Mouse (Mus musculus) G1E (cell line): ENCODE data around the gene Siglece. TPM values are rescaled to one million over a fixed set of nuclear protein-coding genes. Genes with fewer than 3 reads are reported as not detected.

Experiments used
- ATAC-seq: 2 replicates; pipeline ENCODE4 v1.8.0; 2016; ENCODE audit warnings: mild to moderate bottlenecking; ENCODE audit not compliant: insufficient number of reproducible peaks, poor library complexity, low FRiP score, severe bottlenecking; ENCODE audit errors: extremely low read depth
- DNase-seq: peaks from one replicate; pipeline ENCODE4 v3.0.0; 2012; ENCODE audit warnings: low spot score
- H3K27me3 ChIP-seq: 2 replicates; pipeline ENCODE4 v1.6.1; 2012; ENCODE audit warnings: mild to moderate bottlenecking, low read length, inconsistent platforms; ENCODE audit not compliant: insufficient read depth
- H3K36me3 ChIP-seq: replicated peaks from 2 replicates; pipeline ENCODE3; 2012; ENCODE audit warnings: mild to moderate bottlenecking, inconsistent platforms
- H3K4me1 ChIP-seq: 2 replicates; pipeline ENCODE4 v1.6.1; 2012; ENCODE audit warnings: low read depth, low read length, inconsistent platforms, mixed read lengths; ENCODE audit not compliant: insufficient read depth
- H3K4me3 ChIP-seq: 2 replicates; pipeline ENCODE4 v1.5.1; 2012; ENCODE audit warnings: low read depth, mild to moderate bottlenecking, inconsistent platforms, low read length, moderate library complexity, mixed read lengths
- H3K9me3 ChIP-seq: replicated peaks from 2 replicates; pipeline ENCODE4 v1.6.1; 2012; ENCODE audit warnings: inconsistent platforms
- CTCF ChIP-seq: IDR thresholded peaks from 2 replicates; pipeline ENCODE4 v1.5.1; 2012; ENCODE audit warnings: low read depth, low read length, inconsistent platforms, mixed read lengths
- GATA1 ChIP-seq: IDR thresholded peaks from 2 replicates; pipeline ENCODE4 v1.6.1; 2012; ENCODE audit warnings: borderline replicate concordance, low read length, inconsistent platforms, mixed read lengths
- GATA2 ChIP-seq: IDR thresholded peaks from 2 replicates; pipeline ENCODE4 v1.6.1; 2012; ENCODE audit warnings: low read depth, low read length, inconsistent platforms, borderline replicate concordance
- POLR2AphosphoS5 ChIP-seq: IDR thresholded peaks from 2 replicates; pipeline ENCODE4 v1.6.1; 2012; ENCODE audit warnings: low read depth, low read length, inconsistent platforms; ENCODE audit not compliant: insufficient replicate concordance
- TAL1 ChIP-seq: conservative IDR thresholded peaks from 2 replicates; pipeline ENCODE4 v1.6.1; 2012; ENCODE audit warnings: low read depth, low read length, inconsistent platforms, mixed read lengths
- polyA plus RNA-seq: library from polyadenylated mRNA; stranded (reverse); fragments of >175 nt; gene quantifications from 2 replicates; pipeline ENCODE4 v1.2.3, GENCODE M21; 2012
- total RNA-seq, 2 experiments: library from RNA; stranded (forward) in 1 of 2; stranded (reverse) in 1 of 2; fragments of 200-1000 nt in 1 of 2; fragments of >200 nt in 1 of 2; fragmentation: Nextera tagmentation in 1 of 2; gene quantifications; 2 replicates each; pipeline ENCODE4 v1.2.3; 2014 to 2017

The Siglece gene
- total and polyA plus RNA-seq, 3 experiments = 0.05 TPM; not detected in 2

GRCm38 (mm10) chr7:43656232-43656631 lies 3.7 kb downstream of the Siglece start:
- ATAC-seq (no peak), DNase-seq (no peak)
- peaks cover 20% of the 10 kb centered on the region for H3K27me3 ChIP-seq
- TF ChIP-seq GATA2 = no peak
- no peak for TF ChIP-seq POLR2AphosphoS5
- TF ChIP-seq GATA1 = no peak
- TF ChIP-seq CTCF = no peak
- no peak for TF ChIP-seq TAL1
- no peak overlapping the region for H3K4me3 ChIP-seq
- H3K4me1 ChIP-seq = no peaks in the 10 kb centered on the region
- no peaks in the 10 kb centered on the region for H3K9me3 ChIP-seq
- H3K36me3 ChIP-seq = no peaks in the 10 kb centered on the region

- Histone ChIP-seq H3K4me1 (no peaks in the 10 kb centered on the region), H3K36me3 (no peaks in the 10 kb centered on the region), H3K4me3 (no peak overlapping the region), H3K27me3 (peaks cover 14% of the 10 kb centered on the region), H3K9me3 (no peaks in the 10 kb centered on the region)
- ATAC-seq (no peak), DNase-seq (no peak)
- TF ChIP-seq GATA1 (no peak), POLR2AphosphoS5 (no peak), TAL1 (no peak), GATA2 (no peak), CTCF (no peak)
These were observed 5.4 kb downstream of the Siglece start for GRCm38 (mm10) chr7:43654519-43654918.

GRCm38 (mm10) chr7:43652683-43653082 lies 7.3 kb downstream of the Siglece start:
- H3K36me3 ChIP-seq = no peaks in the 10 kb centered on the region
- no peaks in the 10 kb centered on the region for H3K9me3 ChIP-seq
- DNase-seq (no peak), ATAC-seq (no peak)
- no peak overlapping the region for H3K4me3 ChIP-seq
- no peaks in the 10 kb centered on the region for H3K4me1 ChIP-seq
- TF ChIP-seq TAL1 (no peak), CTCF (no peak), GATA1 (no peak), POLR2AphosphoS5 (no peak), GATA2 (no peak)
- peaks cover 9% of the 10 kb centered on the region for H3K27me3 ChIP-seq

- no peaks in the 10 kb centered on the region for H3K36me3 ChIP-seq
- H3K4me1 ChIP-seq = no peaks in the 10 kb centered on the region
- no peak for ATAC-seq
- no peak overlapping the region for H3K4me3 ChIP-seq
- H3K9me3 ChIP-seq = no peaks in the 10 kb centered on the region
- DNase-seq = no peak
- no peaks in the 10 kb centered on the region for H3K27me3 ChIP-seq
- no peak for TF ChIP-seq GATA1
- TF ChIP-seq GATA2 = no peak
- TF ChIP-seq TAL1 = no peak
- TF ChIP-seq POLR2AphosphoS5 = no peak
- TF ChIP-seq CTCF = no peak
These were observed 16.8 kb downstream of the Siglece start for GRCm38 (mm10) chr7:43643046-43643652.

- TF ChIP-seq CTCF (no peak), GATA1 (no peak), POLR2AphosphoS5 (no peak), GATA2 (no peak), TAL1 (no peak)
- Histone ChIP-seq H3K27me3 (no peaks in the 10 kb centered on the region), H3K36me3 (no peaks in the 10 kb centered on the region), H3K9me3 (no peaks in the 10 kb centered on the region), H3K4me1 (no peaks in the 10 kb centered on the region), H3K4me3 (no peak overlapping the region)
- ATAC-seq (no peak), DNase-seq (no peak)
These were observed 17.4 kb downstream of the Siglece start for GRCm38 (mm10) chr7:43642587-43642986.

GRCm38 (mm10) chr7:43637118-43637517 lies 22.8 kb downstream of the Siglece start:
- Histone ChIP-seq H3K4me1 (no peaks in the 10 kb centered on the region), H3K36me3 (no peaks in the 10 kb centered on the region), H3K27me3 (no peaks in the 10 kb centered on the region; the same call in 1 of the 2 replicates), H3K9me3 (no peaks in the 10 kb centered on the region), H3K4me3 (no peak overlapping the region)
- DNase-seq (no peak), ATAC-seq (no peak)
- no peak for TF ChIP-seq GATA2
- TF ChIP-seq POLR2AphosphoS5 = no peak
- TF ChIP-seq CTCF = no peak
- TF ChIP-seq GATA1 = no peak
- no peak for TF ChIP-seq TAL1
